Mouse (Mus musculus): ENCODE measurements around the gene Neu2. TPM values are rescaled to one million over a fixed set of nuclear protein-coding genes. Genes with fewer than 3 reads are reported as not detected.

Gene Neu2
- total RNA-seq, 1 experiment from 2014 or later, result not detected

DNA sequence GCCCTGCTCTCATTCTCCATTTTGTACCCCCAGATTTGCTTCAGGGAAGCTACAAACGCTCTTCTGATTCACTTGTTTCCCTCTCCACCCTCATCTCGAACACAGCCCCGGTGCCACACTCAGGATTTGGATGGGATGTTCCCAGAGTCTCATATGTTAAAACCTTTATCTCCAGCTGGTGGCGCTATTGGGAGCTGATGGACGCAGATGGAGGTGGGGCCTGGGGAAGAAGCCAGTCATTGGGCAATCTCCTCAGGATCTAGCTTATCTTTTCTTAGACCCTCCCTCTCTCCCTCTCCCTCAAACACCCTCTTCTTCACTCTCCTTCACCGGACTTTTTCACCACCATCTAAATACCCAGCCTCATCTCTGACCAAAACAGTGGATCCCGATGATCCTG is 31.9 kb downstream of the Neu2 start:
- DNase-seq, result peak; percentile 23

DNA sequence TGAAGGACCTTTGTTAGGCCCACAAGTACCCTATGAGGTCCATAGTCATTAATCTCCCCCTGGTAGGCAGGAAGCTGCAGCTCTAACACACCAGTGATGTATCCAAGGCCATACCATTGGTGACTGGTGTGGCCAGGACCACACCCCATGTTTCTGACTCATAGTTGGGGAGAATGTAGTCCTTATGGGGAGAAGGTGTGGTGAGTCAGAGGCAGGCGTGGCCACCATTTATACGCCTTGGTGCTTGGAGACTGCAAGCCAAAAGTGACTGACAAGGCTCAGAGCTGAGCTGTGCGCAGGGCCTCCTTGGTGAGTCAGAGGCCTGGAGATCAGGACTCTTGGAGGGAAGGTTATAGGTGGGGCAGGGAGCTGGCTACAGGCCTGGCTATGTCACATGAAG is 41.3 kb downstream of the Neu2 start:
- DNase-seq, result peak; percentile 39

DNA sequence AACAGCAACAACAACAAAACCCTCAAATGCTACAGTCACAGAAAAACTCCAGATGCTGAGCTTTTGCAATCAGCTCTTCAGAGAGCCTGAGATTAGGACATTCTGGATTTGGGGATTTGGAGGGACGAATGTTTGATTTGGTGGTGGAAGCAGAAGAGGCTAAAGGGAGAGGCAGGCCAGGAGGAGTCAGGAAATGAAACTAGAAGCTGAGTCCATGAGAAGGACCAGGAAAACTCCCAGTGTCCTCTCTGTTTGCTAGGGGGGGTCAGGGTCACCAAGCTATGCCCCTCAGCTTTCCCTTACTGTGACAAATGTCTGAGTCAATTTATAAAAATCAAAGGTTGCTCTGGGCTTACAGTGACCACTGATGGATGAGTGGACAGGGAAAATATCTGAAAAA is 43.9 kb downstream of the Neu2 start:
- DNase-seq, result no peak

DNA sequence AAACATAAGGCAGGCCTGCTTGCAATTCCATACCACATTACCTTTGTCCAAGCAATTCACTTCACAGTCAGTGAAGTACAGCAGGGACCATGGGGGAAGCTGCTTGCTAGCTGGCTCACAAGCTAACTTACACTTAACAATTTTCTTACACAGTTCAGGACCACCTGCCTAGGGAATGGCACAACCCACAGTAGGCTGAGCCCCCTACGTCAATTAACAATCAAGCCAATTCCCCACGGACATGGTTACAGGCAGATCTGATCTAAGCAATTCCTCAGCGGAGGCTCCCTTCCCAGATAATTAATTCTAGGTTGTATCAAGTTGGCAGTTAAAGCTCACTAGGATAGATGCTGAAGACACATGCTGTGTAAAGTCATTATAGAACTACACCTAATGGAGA is 53.3 kb downstream of the Neu2 start:
- no peak for DNase-seq

DNA sequence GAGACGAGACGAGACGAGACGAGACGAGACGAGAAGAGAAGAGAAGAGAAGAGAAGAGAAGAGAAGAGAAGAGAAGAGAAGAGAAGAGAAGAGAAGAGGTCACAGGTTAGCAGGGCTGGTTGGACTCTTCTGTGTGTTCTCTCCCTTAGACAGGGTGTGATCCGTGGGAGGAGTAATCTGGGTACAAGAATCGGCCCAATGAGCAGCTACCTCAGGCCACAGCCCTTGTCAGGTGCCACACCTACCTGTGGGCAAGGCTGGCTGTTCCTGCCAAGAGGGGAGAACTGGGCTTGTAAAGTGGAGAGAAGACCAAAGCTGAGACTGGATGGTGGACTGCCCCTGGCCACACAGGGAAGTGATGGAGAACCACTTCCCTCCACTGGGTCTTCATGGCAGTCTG is 56.1 kb downstream of the Neu2 start:
- DNase-seq, result no peak

DNA sequence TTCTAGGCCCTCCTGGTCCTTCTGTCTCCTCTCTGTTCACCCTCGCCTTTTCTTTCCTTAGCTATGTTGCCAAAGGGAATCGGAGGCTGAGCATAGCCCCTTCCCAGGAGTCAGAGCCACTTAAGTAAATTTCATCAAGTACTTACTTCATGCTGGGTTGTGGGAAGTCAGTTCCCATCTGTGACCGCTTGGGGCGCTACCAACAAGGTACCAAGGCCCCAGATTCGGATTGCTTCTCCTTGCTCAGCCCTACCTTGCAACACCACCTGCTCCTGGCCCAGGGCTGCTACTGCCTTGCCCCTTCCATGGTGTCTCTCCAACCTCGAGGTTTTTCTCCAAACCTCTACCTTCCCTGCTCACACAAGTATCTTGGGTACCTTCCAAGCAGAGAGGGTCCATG is 58.7 kb downstream of the Neu2 start:
- DNase-seq, result peak; percentile 22

DNA sequence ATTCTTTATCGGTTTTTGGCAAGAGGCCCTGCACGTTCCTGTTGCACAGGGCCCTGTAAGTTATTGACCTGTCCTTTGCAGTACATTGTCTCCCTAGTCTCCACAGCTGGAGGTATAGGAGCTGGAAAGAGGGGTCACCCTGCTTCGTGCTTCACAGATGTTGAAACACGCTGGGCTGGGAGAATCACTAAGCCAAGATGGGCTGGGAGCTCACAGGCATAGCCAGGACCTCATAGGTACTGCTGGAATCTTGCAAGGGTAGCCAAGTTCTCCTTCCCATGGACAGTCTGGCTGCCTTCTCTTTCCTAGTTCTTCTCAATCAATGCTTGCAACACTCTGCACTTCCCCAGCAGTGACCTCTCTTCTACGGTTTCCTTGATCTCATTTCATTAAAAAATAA is 63.6 kb downstream of the Neu2 start:
- no peak for DNase-seq

DNA sequence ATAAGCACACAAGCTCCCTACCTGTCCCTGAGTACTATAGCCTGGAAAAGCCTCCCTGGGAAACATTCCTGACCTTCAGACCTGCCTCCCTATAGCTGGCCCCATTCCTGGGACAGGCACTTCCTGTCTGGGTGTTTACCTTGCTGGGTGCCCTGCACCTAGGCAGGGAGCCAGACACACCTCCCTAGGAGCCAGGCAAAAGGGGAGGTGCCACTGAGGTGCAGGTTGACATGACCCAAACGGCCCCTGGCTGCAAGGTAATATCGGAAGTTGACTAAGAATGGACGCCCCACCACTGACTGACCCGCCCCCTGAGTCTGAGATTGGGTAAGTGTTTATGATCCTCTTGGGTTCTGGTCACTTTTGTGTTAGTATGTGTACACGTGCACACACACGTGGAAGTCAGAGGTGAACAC is 64.1 kb downstream of the Neu2 start, which contains the start of gene Ngef:
Ngef (minus strand) TSS at position 71 of the 416 bp plus-strand sequence.
- DNase-seq, result no peak

DNA sequence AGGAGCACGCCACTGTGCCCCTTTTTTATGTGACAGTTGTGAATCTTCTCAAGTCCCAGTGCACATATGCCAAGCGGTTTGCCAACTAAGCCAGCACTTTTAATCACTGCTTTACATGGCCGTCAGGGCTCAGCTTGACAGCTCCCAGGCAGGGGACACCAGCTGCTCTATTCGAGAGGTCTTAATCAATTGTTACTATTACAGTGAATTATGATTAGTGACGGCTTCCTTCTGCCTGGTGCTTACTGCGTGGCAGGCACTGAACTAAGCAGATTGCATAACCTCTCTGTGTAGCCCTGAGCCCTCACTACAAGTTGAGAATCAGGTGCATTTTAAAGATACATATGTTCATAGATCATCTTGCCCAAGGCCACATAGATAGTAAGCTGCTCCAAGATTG is 64.7 kb downstream of the Neu2 start:
- DNase-seq, result no peak

DNA sequence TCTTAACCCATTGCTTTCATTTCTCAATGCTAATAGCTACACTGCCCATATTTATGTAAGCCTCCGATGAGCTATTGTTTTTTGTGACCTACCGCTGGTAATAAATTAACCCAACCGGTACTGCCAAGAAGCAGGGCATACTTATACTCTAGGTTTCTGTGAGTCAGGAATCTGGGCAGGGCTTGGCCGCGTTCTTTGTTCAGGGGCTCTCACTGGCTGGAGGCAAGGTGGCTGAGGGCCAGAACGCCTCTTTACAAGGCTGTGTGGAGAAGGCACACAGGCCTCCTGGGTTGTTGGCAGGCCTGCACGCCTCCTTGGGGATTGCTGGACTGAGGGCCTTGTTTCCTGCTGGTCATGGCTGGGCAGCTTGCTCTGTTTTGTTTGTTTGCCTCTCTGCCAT is 65.1 kb downstream of the Neu2 start:
- DNase-seq, result peak; percentile 82

DNA sequence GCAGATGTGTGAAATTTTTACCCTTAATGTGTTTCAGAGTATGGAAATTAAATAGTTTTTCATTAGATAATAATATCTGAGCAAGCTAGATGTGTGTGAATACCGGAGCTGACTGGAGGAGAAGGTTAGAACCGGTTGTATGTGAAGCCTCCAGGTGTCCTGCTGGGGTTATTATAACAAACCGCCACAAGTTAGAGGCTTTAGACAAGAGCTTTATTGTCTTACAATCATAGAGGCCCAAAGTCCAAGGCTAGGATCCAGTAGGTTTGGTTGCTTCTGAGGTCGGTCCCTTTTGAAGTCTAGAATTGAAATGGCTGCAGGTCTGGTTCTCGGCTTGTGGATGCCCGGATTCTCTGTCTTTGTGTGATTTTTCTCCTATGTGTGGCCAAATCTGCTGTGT is 69.3 kb downstream of the Neu2 start:
- DNase-seq, result no peak

DNA sequence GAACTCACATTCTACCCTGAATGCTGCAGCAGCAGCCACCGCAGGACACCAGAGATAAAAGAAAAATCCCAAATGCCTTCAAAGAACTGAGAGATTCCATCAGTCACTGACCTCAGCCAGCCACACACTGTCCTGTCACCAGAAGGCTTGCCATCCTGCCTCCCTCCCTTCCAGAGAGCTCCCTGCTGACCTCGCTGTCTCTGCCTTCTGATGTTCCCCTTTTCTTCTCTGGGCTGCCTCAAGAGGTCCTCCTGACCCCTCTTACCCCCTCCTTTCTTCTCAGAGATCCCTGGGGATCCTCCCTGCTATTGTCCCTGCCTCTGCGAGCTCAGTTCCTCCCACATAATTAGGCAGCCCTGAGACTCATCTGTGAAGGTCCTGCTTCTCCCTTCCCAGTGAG is 71.1 kb downstream of the Neu2 start:
- no peak for DNase-seq

DNA sequence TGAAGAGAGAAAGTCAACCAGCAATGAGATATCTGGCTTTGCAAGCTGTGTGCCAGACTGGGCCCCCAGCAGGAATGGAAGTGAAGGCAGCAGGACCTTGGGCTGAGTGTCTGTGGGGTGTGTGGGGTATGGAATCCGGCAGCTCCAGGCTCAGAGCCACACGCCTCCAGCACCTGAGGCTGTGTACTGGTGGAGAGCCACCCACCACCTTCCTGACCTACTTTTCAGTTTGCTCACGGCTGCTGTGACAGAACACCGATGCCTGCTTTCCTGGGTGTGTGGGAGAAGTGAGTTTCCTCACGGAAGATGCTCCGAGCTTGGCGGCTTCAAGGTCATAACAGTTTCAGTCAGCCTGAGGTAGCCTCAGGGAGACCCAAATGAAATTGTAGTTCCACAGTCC is 79.5 kb downstream of the Neu2 start:
- no peak for DNase-seq

DNA sequence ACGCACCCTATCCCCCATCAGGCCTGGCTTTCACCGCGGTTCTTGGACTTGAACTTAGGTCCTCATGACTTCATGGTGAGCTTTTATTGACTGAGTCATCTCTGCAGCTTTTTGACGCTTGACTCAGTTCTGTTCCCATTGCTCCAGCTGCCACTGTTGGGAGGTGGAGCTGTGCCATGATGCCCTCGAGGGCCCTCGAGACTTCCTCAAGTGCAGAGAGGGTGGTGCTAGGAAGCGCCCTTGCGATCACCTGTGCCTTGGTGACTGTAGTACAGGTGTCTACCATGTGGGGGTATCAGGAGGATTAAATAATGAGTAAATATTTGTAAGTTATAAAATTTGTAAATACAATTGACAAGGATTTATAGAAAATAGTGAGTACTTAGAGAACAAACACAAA is 80.3 kb downstream of the Neu2 start:
- DNase-seq, result no peak

DNA sequence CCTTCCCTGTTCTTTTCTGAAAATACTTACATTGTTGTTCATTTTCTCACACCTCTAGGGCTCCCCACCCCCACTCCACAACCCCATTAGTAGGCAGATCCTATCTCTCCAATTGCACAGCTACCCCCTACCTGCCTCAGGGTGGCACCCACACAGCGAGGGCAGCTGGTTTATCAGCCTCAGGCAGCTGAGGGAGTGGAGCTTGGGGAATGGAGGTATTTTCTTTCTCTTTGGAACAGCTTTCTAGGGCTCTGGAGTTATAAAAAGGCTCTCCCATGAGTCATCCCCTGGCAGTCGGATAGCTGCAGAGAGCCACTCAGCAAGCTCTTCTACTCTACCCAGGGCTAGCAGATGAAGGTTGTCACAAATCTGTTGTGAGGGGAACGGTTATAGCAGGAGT is 84.6 kb downstream of the Neu2 start:
- no peak for DNase-seq

DNA sequence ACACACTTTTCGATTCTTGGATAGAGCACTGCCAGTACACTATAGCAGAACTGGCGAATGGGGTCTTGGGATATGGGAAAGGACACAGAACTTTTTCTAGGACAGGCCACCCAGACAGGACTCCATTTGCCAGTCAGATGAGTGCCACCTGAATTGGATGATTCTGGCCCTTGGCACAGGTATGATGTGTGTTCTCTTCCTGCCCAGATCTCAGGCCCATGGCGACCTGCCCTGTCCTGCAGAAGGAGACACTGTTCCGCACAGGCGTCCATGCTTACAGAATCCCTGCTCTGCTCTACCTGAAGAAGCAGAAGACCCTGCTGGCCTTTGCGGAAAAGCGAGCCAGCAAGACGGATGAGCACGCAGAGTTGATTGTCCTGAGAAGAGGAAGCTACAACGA is 85.0 kb downstream of the Neu2 start:
- DNase-seq, result no peak

DNA sequence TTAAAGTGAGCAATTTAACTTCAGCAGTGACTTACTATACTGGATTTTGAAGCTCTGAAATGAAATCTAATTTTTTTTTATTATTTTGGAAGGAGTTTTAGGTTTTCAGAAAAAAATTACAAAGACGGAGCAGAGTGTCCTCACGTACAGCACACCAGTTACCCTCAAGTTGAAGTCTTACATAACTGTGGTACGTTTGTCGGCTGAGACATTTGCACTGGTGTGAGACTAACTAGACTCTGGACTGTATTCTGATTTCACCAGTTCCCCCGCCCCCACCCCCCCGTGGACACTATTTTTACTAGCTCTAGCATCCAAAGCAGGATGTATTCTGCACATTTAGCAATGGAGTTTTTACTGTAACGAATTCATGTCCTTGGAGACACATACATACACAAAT is 90.8 kb downstream of the Neu2 start:
- DNase-seq, result no peak

DNA sequence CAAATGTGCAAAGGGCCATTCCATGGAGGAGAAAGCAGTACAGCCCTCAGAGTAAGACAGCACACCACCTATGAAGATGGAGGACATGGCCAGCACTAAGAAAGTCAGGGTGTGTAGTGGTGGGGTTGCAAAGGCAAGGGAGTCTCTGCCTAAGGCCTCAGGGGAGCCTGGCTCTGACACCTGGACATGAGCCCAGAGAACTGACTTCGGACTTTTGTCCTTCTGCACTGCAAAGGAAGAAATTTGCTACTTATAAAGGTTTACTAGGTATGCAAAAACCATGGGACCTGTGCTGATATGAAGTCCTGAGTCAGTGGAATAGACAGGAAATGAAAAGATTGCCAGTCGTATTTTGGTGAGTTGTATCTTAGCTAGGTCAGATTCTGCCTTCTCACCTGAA is 92.1 kb downstream of the Neu2 start:
- no peak for DNase-seq

DNA sequence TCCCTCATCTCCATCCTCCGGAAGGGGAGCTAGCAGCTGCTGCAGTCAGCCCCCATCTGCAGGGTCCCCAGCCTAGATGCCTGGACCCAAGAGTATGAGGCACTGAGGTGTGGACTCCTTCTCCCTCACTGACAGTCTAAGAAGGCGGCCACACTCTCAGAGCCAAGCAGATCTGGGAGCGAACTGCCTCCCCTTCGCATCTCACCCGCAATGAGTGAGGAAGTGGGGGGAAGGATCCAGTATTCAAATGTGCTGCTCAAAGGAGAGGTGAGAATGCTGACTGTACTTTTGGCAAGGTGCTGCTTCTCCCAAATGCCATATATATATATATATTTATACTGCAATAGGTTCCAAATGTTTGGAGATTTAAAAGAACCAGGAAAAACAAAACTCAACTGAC is 93.7 kb downstream of the Neu2 start:
- DNase-seq, result no peak

DNA sequence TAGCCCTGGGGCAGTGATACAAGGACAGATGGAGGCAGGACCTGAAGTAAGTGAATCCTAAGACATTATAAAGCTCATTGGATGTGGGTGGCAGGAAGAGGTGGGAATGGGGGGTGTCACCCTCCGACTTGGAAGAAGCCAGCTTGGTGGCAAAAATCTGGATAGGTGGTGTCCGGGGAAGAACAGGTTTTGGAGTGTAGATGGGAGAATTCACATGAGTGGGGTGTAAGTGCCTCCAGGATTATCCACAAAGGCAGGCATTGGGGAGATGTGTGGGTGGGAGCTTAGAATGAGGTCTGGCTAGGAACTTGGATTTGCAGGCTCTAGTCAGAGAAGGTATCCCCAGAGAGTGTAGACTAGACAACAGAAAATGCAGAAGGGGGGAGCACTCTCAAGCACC is 95.6 kb downstream of the Neu2 start:
- no peak for DNase-seq

DNA sequence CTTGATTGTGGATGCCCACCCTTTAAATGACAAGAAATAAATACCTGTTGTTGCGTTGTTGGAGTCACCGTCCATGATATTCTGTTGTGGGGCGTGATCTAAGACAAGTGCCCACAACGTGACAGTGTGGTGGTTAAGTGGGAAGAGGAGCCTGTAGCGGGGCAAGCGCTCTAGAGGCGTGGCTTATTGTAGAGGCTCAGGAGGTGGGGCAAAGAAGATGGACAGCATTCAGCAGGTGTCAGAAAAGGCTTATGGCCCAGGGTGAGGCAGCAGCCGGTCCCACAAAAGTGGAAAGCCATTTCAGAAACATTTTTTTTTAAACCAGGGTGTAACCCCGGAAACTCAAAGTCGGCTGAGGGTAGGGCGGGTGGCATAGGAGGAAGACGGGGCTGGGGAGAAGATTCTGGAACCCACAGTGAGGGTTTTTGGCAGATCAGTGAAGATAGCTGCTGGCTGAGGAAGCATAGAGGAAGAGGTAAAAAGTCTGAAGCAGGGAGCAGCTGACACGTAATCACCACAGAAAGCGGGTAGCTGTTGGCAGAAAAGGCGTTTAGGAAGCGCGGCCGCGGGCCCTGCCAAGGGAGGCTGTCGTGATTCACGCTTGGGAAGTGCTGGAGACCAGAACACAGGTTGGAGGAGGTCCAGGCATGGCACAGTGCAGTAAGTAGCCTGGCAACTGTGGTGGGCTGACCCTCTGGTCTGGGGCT is 97.8 kb downstream of the Neu2 start:
- DNase-seq, result peak; percentile 26

DNA sequence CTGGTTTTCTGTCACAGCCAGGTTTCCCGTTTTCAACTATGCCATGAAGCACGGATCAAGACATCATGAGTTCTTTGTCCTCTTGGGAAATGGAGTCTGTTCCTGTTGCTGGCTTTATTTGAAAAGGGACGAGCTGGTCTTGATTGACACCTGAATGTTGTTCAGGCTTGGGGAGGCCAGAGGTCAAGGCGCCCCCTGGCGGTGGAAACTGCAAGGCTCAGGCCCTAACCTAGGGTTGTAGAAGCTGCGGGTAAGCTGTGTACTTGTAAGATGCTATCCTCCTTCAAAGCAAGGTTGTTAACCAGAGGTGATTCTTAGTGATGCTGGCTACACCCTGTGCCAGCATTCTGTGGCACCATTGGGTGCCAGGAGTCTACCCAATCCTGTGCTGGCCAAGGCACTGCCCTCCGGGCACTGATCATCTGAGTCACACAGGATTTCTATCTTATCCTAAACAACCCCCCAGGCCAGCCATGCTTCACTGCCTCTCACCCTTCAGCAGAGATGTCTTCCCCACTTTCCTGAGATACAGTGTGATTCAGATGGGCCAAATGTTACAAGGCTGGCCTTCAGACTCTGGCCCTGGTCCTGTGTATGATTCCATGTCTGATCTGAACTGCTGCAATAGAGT is 98.8 kb downstream of the Neu2 start:
- peak; percentile 76 for DNase-seq

DNA sequence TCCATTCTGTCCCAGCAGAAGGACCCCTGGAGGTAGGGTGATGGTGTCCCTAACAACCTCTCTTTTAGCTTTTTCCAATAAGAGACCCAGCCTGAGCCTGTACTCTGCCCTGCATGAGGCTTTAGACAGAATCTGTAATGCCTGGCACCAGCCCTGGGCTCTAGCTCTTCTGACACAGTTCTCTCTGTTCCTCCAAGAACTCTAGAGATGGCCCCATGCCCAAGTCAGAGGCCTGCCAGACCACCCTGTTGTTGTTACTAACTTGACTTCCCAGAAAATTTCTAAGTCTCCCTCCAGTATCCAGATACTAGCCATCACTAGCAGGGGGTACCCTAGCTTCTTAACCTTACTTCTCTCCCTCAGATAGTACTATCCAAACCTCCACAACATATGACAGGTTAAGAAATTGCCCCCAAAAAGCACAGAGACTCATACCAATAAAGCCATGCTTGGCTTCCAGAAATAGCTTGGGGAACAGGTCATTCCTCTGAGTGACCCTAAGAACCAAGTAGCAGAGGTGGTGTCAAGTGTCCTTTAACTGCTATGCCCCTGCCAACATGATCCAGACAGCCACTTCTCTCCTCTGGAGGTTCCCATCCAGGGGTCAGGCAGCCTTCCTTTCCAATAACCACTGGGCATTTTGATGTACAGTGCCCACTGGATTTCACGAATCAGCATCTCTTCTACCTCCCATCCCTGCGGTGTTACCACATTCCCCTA is 105.0 kb downstream of the Neu2 start:
- DNase-seq, result no peak

DNA sequence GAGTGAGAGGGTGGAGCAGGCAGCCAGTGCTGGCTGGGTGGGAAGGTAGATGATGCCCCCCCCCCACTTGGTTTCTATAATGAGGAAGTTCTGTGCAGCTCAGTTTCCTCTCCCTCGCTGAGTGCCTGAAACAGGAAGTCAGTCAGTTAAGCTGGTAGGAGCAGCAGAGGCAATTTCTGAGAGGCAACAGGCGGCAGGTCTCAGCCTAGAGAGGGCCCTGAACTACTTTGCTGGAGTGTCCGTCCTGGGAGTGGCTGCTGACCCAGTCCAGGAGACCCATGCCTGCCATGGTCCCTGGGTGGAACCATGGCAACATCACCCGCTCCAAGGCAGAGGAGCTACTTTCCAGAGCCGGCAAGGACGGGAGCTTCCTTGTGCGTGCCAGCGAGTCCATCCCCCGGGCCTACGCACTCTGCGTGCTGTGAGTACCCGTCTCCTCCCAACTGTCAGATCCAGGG is 110.6 kb downstream of the Neu2 start, which contains the start of gene Inpp5d:
Inpp5d (plus strand) TSS at position 102 of the 458 bp plus-strand sequence.
- no peak for DNase-seq

Measured in adrenal gland, postnatal 25 days (tissue).